Mouse (Mus musculus): ENCODE measurements at regions not wholly inside any gene's neighbourhood (a gene's known extent, or its start where the extent isn't known, plus 50 kb on each side); places are given as distances from the start of the nearest gene placed in this dataset.

GRCm38 (mm10) chr3:46343508-46343907 is 104.5 kb downstream of the Pabpc4l start:
- peak; percentile 66 for TF ChIP-seq GATA1 (IDR thresholded peaks at IDR 0.05; ENCODE audit: low read length)

DNA sequence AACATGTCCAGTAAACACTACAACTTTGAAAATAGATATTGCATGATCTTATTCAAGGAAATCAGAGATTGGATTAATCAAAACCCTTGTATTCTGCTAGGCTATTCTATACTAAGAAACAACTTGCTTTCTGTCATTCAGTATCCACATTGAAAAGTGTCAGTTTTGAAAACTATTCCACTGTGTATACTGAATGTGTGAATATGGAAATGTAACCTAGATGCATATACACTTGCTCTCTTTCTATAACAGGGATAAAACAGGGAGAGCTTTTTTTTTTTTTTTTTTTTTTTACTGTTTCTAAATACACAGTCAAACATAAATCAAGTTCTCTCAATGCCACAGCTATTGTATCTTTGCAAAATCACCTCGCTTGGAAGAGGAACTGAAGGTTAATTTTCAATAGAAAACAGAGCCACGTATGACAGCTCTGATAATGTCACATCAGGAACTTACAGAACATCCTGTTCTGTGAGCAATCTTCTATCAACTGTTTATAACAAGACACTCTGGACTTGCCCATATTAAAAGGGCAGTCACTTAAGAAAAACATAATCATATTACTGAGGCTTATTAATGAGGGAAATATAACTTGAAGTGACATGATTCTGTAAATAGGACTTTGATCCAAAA is 107.3 kb downstream of the Pabpc4l start:
- TF ChIP-seq GATA1 (IDR thresholded peaks at IDR 0.05; ENCODE audit: low read length) = no peak

DNA sequence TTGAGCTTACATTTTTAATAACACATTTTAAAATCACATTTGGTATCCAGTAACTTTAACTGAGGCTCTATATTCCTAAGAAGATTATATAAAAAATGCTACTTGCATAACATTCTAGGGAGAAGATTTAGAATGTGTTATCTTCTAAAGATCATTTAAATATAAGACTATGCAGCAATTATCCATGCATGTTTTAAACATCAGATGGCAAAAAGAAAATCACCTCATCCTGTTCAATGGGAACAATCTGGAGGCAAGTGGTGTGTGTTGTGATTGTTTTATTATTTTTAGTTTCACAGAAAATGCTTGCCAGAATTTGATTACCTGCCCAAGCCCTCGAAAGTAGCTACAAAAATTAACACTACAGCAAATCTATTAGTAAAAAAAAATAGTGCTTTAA is 113.5 kb downstream of the Pabpc4l start:
- TF ChIP-seq GATA1 (IDR thresholded peaks at IDR 0.05; ENCODE audit: low read length) = no peak

DNA sequence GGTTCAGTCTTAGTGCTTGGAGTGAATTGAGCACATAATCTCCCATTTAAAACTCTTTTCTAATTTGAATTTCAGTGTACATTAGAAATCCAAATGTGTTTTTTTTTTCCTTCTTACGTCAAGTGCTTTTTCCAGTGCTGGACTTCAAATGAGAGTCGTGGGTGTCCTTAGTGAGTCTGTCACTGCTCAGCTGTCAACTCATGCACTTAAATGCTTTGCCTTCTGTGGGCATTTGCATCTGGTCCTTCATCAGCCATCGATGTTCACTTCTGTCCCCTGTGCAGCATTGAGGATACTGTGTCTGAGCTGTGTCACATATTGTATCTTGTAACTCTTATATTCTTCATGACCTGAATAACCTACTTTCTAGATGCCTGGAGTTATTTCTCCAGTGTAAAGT is 123.1 kb downstream of the Pabpc4l start:
- no peak for TF ChIP-seq GATA1 (IDR thresholded peaks at IDR 0.05; ENCODE audit: low read length)

Measured in G1E-ER4 (cell line).